Mouse (Mus musculus) cerebellum, postnatal 14 days (tissue): ENCODE measurements at regions not wholly inside any gene's neighbourhood (a gene's known extent, or its start where the extent isn't known, plus 50 kb on each side); places are given as distances from the start of the nearest gene placed in this dataset.
"Not testable (repeated sequence)": the region's sequence is repeated elsewhere in the genome, so short reads cannot be mapped to it uniquely, and the experiment has no call there.

Experiments used
- DNase-seq, 2 experiments: peaks; one replicate each; pipeline ENCODE4 v3.0.0; 2021; ENCODE audit warnings: mixed read lengths in 2 of 2

- no peak for DNase-seq
Measured at GRCm38 (mm10) chr19:35034408-35034807, 112.2 kb downstream of the Kif20b start.

GRCm38 (mm10) chr19:35045576-35045975 is 123.4 kb downstream of the Kif20b start:
- no peak for DNase-seq

GRCm38 (mm10) chr19:35066352-35066935 is 144.3 kb downstream of the Kif20b start:
- no peak for DNase-seq

- DNase-seq = no peak
Measured at GRCm38 (mm10) chr19:35081126-35081525, 159.0 kb downstream of the Kif20b start.

GRCm38 (mm10) chr19:35101244-35101643 is 179.1 kb downstream of the Kif20b start:
- DNase-seq = no peak

- DNase-seq = peak; percentile 77 to 87
Measured at GRCm38 (mm10) chr19:35114313-35114712, 192.2 kb downstream of the Kif20b start.

GRCm38 (mm10) chr19:35125278-35125677 is 203.1 kb downstream of the Kif20b start:
- DNase-seq = peak in 1 of 2 experiments; percentile 16

GRCm38 (mm10) chr19:35126594-35127051 is 204.5 kb downstream of the Kif20b start:
- DNase-seq = no peak

- no peak for DNase-seq
Measured at GRCm38 (mm10) chr19:35128104-35128503, 205.9 kb downstream of the Kif20b start.

- no peak for DNase-seq
Measured at GRCm38 (mm10) chr19:35143131-35143530, 221.0 kb downstream of the Kif20b start.

GRCm38 (mm10) chr19:35143781-35144180 is 221.6 kb downstream of the Kif20b start:
- DNase-seq = no peak

- DNase-seq = not testable (repeated sequence)
Measured at GRCm38 (mm10) chr19:35149476-35149875, 227.3 kb downstream of the Kif20b start.

GRCm38 (mm10) chr19:35150780-35151725 is 228.9 kb downstream of the Kif20b start:
- no peak for DNase-seq

GRCm38 (mm10) chr19:35151841-35152240 is 229.7 kb downstream of the Kif20b start:
- no peak for DNase-seq

- no peak for DNase-seq
Measured at GRCm38 (mm10) chr19:35157849-35158248, 235.7 kb downstream of the Kif20b start.

GRCm38 (mm10) chr19:35164727-35165126 is 242.6 kb downstream of the Kif20b start:
- no peak for DNase-seq

GRCm38 (mm10) chr19:35170554-35170953 is 248.4 kb downstream of the Kif20b start:
- no peak for DNase-seq

GRCm38 (mm10) chr19:35180102-35180501 is 257.9 kb downstream of the Kif20b start:
- no peak for DNase-seq

GRCm38 (mm10) chr19:35205557-35206239 is 283.5 kb downstream of the Kif20b start:
- no peak for DNase-seq

- no peak for DNase-seq
Measured at GRCm38 (mm10) chr19:35244188-35244587, 322.0 kb downstream of the Kif20b start.

GRCm38 (mm10) chr19:35247531-35247930 is 325.4 kb downstream of the Kif20b start:
- DNase-seq = no peak

- DNase-seq = not testable (repeated sequence)
Measured at GRCm38 (mm10) chr19:35258634-35259033, 336.5 kb downstream of the Kif20b start.

GRCm38 (mm10) chr19:35263101-35263500 is 340.9 kb downstream of the Kif20b start:
- DNase-seq = no peak
